Mouse (Mus musculus): ENCODE results near the gene Rrp8.

Rrp8 gene

GRCm38 (mm10) chr7:105736911-105737521 is at the start of gene Rrp8:
Gene Rrp8 (minus strand): TSS chr7:105737385.
- peak; percentile 38 for ATAC-seq (ENCODE audit: low TSS enrichment)

- ATAC-seq (ENCODE audit: low TSS enrichment) = no peak
Observed at GRCm38 (mm10) chr7:105786506-105787284, 49.5 kb upstream of the Rrp8 start.

GRCm38 (mm10) chr7:105784556-105784955 is 47.4 kb upstream of the Rrp8 start:
- no peak for ATAC-seq (ENCODE audit: low TSS enrichment)

- ATAC-seq (ENCODE audit: low TSS enrichment) = no peak
Observed at GRCm38 (mm10) chr7:105783861-105784260, 46.7 kb upstream of the Rrp8 start.

- peak; percentile 63 for ATAC-seq (ENCODE audit: low TSS enrichment)
Observed at GRCm38 (mm10) chr7:105778553-105779265, 41.5 kb upstream of the Rrp8 start.

GRCm38 (mm10) chr7:105777797-105778552 is 40.8 kb upstream of the Rrp8 start:
- peak; percentile 48; the same call in 1 of the 2 replicates for ATAC-seq (ENCODE audit: low TSS enrichment)

GRCm38 (mm10) chr7:105777316-105777715 is 40.1 kb upstream of the Rrp8 start:
- ATAC-seq (ENCODE audit: low TSS enrichment) = no peak

GRCm38 (mm10) chr7:105776026-105776425 is 38.8 kb upstream of the Rrp8 start:
- ATAC-seq (ENCODE audit: low TSS enrichment) = no peak

GRCm38 (mm10) chr7:105774661-105775060 is 37.5 kb upstream of the Rrp8 start:
- no peak for ATAC-seq (ENCODE audit: low TSS enrichment)

GRCm38 (mm10) chr7:105773041-105773440 is 35.9 kb upstream of the Rrp8 start:
- ATAC-seq (ENCODE audit: low TSS enrichment) = no peak

GRCm38 (mm10) chr7:105772331-105772730 is 35.1 kb upstream of the Rrp8 start:
- ATAC-seq (ENCODE audit: low TSS enrichment) = no peak

- ATAC-seq (ENCODE audit: low TSS enrichment) = no peak
Observed at GRCm38 (mm10) chr7:105769959-105770358, 32.8 kb upstream of the Rrp8 start.

GRCm38 (mm10) chr7:105767729-105768165 is 30.6 kb upstream of the Rrp8 start:
- no peak for ATAC-seq (ENCODE audit: low TSS enrichment)

- ATAC-seq (ENCODE audit: low TSS enrichment) = no peak
Observed at GRCm38 (mm10) chr7:105764331-105764730, 27.1 kb upstream of the Rrp8 start.

- peak; percentile 48; the same call in 1 of the 2 replicates for ATAC-seq (ENCODE audit: low TSS enrichment)
Observed at GRCm38 (mm10) chr7:105762517-105763270, 25.5 kb upstream of the Rrp8 start.

GRCm38 (mm10) chr7:105761813-105762484 is 24.8 kb upstream of the Rrp8 start:
- peak; percentile 44; the same call in 1 of the 2 replicates for ATAC-seq (ENCODE audit: low TSS enrichment)

GRCm38 (mm10) chr7:105753281-105753680 is 16.1 kb upstream of the Rrp8 start:
- no peak for ATAC-seq (ENCODE audit: low TSS enrichment)

GRCm38 (mm10) chr7:105752716-105753115 is 15.5 kb upstream of the Rrp8 start:
- peak; percentile 21; the same call in 1 of the 2 replicates for ATAC-seq (ENCODE audit: low TSS enrichment)

- ATAC-seq (ENCODE audit: low TSS enrichment) = peak; percentile 92
Observed at GRCm38 (mm10) chr7:105751491-105752433, 14.6 kb upstream of the Rrp8 start, which contains the start of gene Tpp1. Gene Tpp1 (minus strand): TSS chr7:105752235.
